Mouse (Mus musculus) spleen, adult 12 weeks (tissue): ENCODE measurements around the gene Tmem191c.

Experiments used
- DNase-seq: peaks from one replicate; pipeline ENCODE4 v3.0.0; 2022; ENCODE audit warnings: low spot score

Tmem191c gene

DNA sequence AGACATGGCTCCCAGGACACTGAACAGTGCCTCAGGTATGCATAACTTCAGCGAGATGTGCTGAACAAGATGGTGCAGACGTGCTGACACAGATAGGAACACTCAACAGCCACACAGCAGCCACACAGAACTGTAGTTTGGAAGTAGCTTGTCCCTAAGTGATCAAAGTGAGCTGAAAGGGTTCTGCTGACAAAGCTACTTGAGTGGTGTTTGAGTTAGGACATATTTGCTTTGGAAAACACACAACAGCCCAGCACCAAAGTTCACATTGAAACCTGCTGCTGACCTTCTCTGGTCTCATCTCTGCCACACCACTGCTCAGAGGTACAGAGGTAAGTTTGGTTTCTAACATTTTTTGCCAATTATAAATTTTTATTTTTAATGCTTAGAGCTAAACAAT lies 55.2 kb downstream of the Tmem191c start, which contains the start of gene Serpind1:
Gene Serpind1, plus strand, starts transcription at position 256 of the 400 bp plus-strand sequence.
- DNase-seq: no peak

- no peak for DNase-seq
Measured at GRCm38 (mm10) chr16:17331855-17332254, 56.0 kb downstream of the Tmem191c start.
